Mouse (Mus musculus): ENCODE results near the gene C1ql4. TPM values are rescaled to one million over a fixed set of nuclear protein-coding genes. Genes with fewer than 3 reads are reported as not detected.
A peak's percentile ranks its signal among the peaks of the same experiment; 100 is the strongest.

The C1ql4 gene
- total RNA-seq, 2 experiments from 2014 or later = not detected

DNA sequence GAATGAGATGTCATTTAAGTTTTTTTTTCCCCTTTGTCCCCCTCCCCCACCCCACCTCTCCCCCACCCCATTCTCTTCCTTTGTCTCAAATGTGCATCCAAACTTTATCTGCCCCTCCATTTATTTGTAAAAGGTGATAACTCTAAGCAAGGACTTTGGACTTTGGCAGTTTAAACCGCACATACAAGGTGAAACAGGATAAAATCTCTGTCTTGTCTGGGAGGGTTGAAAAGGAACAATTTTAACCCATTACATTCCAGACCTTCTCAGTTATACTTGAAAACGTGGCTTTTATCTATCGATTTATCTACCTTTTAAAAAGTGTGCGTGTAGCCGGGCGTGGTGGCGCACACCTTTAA lies 27.4 kb upstream of the C1ql4 start:
- DNase-seq (ENCODE audit: extremely low spot score in 1 of 2, low spot score in 2 of 2) = no peak
- intact Hi-C loops (cut with DNase I) = no loop called here
- Histone ChIP-seq H3K27ac (no peak overlapping the region), H3K4me3 (no peak overlapping the region)
- TF ChIP-seq CTCF (IDR thresholded peaks at IDR 0.05) = no peak

DNA sequence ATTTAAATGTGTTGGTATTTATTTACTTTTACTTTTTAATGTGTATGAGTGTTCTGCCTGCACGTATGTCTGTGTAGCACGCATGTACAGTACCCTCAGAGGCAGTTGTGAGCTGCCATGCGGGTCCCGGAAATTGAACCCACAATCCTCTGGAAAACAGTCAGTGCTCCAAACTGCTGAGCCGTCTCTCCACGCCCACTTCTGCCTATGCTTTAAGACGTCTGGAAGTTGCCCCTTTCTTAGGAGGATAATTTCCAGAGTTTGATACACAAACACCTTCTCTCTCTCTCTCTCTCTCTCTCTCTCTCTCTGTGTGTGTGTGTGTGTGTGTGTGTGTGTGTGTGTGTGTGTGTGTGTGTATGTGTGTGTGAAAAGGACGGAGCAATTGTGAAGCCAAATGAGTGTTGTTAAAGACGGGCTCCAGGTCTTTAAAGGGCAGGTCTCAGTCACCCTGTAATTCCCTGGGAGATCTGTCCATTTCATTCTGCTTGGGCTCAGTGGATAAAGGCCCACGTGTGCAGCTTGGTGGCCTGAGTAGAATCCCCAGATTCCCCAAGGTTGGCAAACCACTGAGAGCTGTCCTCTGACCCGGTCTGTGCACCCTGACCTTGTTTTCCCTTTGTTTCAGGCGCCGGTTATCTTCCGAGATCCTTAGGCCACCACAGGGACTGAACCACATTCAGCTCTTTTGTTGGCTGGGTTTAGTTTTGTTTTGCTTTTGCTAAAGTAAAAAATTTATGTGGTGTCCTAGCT lies 26.9 kb upstream of the C1ql4 start:
- Histone ChIP-seq H3K27ac (no peak overlapping the region), H3K4me3 (no peak overlapping the region)
- intact Hi-C loops (cut with DNase I) = no loop called here
- DNase-seq (ENCODE audit: extremely low spot score in 1 of 2, low spot score in 2 of 2) = no peak
- no peak for TF ChIP-seq CTCF (IDR thresholded peaks at IDR 0.05)

DNA sequence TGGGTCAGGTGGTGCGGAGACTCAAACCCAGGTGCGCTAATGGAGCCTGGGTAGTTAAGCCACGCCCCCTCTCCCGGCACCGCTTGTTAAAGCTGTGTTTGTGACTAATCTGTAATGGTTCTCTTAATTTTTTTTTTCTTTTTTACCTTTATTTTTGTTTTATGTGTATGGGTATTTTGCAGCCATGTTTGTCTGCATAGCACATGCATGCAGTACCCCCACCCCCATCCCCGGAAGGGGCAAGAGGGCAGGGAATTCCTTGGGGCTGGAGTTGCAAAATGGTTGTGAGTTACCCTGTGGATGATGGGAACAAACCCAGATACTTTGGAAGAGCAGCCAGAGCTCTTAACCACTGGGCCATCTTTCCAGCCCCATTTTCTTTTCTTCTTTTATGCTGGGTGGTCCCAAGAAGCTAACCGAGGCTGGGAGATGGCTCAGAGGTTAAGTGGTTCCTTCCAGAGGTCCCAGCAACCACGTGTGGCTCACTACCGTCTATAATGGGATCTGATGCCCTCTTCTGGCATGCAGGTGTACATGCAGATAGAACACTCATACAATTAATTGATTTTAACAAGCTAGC lies 25.9 kb upstream of the C1ql4 start:
- no peak for DNase-seq (ENCODE audit: extremely low spot score in 1 of 2, low spot score in 2 of 2)
- H3K4me3 ChIP-seq = no peak overlapping the region
- intact Hi-C loops (cut with DNase I) = no loop called here
- TF ChIP-seq CTCF (IDR thresholded peaks at IDR 0.05) = peak; percentile 48
- H3K27ac ChIP-seq = no peak overlapping the region

DNA sequence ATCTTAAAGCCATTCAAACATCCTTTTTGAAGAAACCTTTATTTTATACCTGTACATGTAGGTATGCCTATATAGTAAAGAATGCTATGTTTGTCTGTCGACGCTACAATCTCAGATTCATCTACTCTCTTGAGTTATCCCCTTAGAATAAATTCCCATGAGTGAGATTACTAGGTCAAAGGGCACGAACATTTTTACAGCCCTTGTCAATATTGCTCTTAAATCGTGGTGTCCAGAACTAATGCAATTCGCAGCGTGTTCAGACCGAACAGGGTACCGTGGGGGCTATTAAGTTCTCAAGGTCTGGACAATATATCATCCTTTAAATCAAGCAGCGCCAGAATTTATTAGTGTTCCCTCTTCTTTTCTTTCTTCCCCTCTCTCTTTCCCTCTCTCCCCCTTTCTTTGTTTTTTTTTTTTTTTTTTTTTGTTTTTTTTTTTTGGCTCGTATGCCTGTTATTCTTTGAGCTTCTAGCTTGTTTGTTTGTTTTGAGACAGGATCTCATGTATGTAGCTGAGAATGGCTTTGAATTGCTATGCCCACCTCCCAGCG lies 25.3 kb upstream of the C1ql4 start:
- intact Hi-C loops (cut with DNase I) = no loop called here

DNA sequence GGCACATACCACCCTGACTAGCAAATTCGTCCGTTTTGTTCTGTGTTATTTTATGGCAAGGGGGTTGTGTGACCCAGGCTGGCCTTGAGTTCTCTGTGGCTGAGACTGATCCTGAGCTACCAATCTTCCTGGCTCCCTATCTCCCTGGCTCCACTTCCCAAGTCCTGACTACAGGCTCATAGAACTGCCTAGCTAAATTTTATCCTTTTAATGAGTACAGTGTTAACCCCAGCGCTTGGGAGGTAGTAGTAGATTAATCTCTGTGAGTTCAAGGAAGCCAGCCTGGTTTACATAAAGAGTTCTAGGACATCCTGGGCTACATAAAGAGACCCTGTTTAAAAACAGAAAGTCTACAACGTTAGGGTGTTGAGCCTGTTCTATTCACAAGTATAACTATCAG lies 24.2 kb upstream of the C1ql4 start:
- no peak for TF ChIP-seq CTCF (IDR thresholded peaks at IDR 0.05)
- DNase-seq (ENCODE audit: extremely low spot score in 1 of 2, low spot score in 2 of 2) = no peak
- Histone ChIP-seq H3K4me3 (no peak overlapping the region), H3K27ac (no peak overlapping the region)
- intact Hi-C loops (cut with DNase I) = no loop called here

More for the DNA sequence above, 25.3 kb upstream of the C1ql4 start:
- H3K4me3 ChIP-seq = no peak overlapping the region
- no peak overlapping the region for H3K27ac ChIP-seq
- DNase-seq (ENCODE audit: extremely low spot score in 1 of 2, low spot score in 2 of 2) = no peak
- no peak for TF ChIP-seq CTCF (IDR thresholded peaks at IDR 0.05)

DNA sequence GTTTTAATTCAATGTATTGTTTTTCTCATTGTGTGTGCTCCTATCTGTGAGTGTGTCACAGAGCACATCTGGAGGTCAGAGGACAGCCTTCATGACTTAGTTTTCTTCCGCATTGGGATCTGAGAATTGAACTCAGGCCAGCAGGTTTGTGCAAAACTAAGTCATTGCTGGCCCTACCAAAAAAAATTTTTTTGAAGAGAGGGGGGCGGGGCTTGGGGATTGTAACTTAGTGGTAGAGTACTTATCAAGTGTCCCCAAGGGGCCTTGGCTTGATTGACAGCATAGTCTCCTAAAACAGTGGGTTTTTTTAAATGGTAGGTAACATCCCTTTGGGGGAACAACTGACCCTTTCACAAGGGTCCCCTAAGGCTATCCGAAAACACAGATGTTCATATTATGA lies 23.5 kb upstream of the C1ql4 start:
- intact Hi-C loops (cut with DNase I) = no loop called here
- H3K4me3 ChIP-seq = no peak overlapping the region
- H3K27ac ChIP-seq = no peak overlapping the region
- no peak for TF ChIP-seq CTCF (IDR thresholded peaks at IDR 0.05)
- no peak for DNase-seq (ENCODE audit: extremely low spot score in 1 of 2, low spot score in 2 of 2)

DNA sequence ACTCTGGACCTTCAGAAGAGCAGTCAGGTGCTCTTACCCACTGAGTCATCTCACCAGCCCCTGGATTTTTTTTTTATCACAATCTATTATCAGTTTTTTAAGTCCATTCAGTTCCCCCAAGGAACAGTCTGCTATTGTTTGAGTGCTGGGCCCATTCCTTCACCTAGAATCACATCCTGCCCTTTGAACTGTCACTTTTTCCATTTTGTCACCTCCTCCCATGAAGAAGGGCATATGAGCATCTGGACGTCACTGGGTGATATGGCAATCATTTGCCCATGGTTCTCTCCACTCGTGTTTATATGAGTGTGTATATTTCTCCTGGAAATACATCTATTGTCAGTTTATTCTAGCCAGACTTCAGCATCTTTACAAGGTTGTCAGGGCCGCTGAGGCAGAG lies 20.2 kb upstream of the C1ql4 start:
- no peak for TF ChIP-seq CTCF (IDR thresholded peaks at IDR 0.05)
- H3K4me3 ChIP-seq = no peak overlapping the region
- H3K27ac ChIP-seq = no peak overlapping the region
- DNase-seq (ENCODE audit: extremely low spot score in 1 of 2, low spot score in 2 of 2) = no peak
- intact Hi-C loops (cut with DNase I) = no loop called here

DNA sequence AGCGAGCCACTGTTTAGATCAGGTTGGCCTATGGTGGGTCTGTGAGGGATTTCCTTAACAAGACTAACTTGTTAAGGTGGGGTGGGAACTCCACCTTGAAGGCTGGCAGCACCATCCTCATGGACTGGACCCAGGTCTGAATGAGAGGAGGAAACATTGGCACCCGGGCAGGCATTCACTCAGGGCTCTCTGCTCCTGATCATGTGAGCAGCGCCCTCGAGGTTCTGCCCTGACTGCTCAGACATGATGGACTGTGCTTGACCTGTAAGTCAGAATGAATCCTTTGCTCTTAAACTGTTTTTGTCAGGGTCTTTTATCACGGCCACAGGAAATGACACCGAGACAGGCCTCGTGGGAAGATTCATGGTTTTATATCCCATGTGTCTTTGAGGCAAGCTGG lies 17.6 kb upstream of the C1ql4 start:
- TF ChIP-seq CTCF (IDR thresholded peaks at IDR 0.05) = no peak
- DNase-seq (ENCODE audit: extremely low spot score in 1 of 2, low spot score in 2 of 2) = no peak
- Histone ChIP-seq H3K4me3 (no peak overlapping the region), H3K27ac (no peak overlapping the region)
- intact Hi-C loops (cut with DNase I) = no loop called here

DNA sequence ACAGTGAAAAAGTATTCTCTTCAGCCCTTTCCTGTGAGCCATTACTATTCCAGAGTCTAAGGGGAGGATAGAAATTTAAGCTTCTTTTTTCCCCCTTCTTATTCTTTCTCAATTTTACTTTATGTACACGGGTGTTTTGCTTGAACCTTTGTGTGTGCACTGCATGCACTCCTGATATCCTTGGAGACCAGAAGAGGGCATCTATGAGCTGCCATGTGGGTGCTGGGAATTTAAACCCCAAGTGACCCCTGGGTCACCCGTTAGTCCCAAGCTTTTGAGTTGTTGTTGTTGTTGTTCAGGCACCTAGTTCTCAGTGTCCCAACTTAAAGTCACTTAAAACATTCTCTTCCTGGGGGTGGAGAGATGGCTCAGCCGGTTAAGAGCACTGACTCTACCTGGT lies 12.4 kb upstream of the C1ql4 start:
- TF ChIP-seq CTCF (IDR thresholded peaks at IDR 0.05) = no peak; the same call in none of the 2 replicates
- intact Hi-C loops (cut with DNase I) = loop anchor here (5.0 kb wide), 1 partner anchor 48 kb away; no protein-coding TSS in a partner anchor
- no peak for DNase-seq (ENCODE audit: extremely low spot score in 1 of 2, low spot score in 2 of 2)
- H3K27ac ChIP-seq = no peak overlapping the region
- no peak overlapping the region for H3K4me3 ChIP-seq

DNA sequence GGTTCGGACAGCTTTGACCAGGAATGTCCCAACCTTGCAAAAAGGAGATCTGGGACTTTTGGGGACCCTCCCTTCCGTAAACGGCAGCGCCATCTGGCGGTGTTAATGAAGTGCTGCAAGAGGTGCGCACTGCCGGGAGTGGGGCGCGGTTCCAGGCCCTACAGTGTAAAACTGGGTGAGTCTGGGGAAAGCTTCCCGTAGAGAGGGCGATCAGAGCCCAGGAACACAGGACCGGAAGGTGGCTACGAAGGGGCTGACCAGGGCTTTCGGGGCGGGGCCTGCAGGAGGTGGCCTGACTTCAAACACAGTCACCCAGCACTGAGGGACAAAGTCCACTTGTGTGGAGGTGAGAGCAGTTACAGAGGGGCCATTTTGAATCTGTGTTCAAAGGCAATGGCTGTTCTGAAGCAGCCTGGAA lies 11.5 kb upstream of the C1ql4 start:
- peak; percentile 84 for TF ChIP-seq CTCF (IDR thresholded peaks at IDR 0.05)
- Histone ChIP-seq H3K4me3 (no peak overlapping the region), H3K27ac (no peak overlapping the region)
- DNase-seq (ENCODE audit: extremely low spot score in 1 of 2, low spot score in 2 of 2) = peak; percentile 26 to 44
- intact Hi-C loops (cut with DNase I) = loop anchor here (5.0 kb wide), 1 partner anchor 47 kb away; no protein-coding TSS in a partner anchor

DNA sequence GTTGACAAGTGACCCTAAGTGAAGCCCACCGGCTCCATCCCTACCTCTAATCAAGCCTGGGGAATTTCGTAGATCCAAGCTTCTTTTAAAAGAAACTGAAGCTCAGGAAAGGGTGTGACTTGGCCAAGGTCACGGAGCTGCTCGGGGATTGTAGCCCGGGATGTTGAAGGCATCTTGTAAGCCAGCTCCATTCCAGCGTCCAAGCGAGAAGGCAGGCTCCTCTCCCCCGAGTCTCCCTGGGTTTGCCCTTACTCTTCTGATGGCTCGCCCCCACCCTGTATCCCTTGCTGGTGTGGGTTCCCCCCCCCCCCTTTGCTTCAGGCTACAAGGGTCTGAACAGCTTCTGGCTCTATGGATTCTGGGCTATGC lies 10.9 kb upstream of the C1ql4 start:
- H3K4me3 ChIP-seq = no peak overlapping the region
- no peak for DNase-seq (ENCODE audit: extremely low spot score in 1 of 2, low spot score in 2 of 2)

DNA sequence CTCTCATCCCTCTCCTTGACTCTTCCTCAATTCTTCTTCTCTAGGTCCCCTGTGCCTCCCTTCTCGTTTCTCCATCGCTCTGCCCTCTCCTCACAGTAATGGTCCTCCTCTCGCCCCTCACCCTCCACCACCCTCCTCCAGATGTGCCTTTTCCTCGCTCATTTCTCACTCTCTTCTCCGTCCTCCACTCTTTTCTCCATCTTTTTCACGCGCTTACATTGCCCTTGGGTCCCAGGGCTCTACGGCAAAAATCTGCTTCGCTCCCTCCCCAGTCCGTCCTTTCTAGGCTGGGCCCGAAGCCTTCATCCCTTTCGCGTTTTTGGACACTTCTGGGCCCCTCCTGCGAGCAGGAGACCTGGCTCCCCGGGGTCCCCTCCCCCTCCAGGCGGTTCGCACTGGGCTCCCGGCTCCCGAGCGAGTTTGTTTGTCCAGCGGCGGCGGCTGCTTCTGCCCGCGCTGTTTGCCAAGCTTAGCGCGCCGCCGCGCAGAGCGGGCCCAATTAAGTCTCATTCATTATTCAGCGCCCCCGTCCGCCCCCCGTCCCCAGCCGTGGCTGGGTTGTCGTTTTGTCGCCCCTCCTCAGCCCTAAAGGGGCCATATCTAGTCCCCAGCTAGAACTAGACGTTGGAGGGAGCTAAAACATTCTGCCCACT lies 10.3 kb upstream of the C1ql4 start:
- Histone ChIP-seq H3K27ac (no peak overlapping the region), H3K4me3 (peak overlapping the region; percentile 36)
- TF ChIP-seq CTCF (IDR thresholded peaks at IDR 0.05) = no peak
- intact Hi-C loops (cut with DNase I) = loop anchor here (5.0 kb wide), 1 partner anchor 46 kb away; no protein-coding TSS in a partner anchor
- DNase-seq (ENCODE audit: extremely low spot score in 1 of 2, low spot score in 2 of 2) = no peak

More for the DNA sequence above, 10.9 kb upstream of the C1ql4 start:
- intact Hi-C loops (cut with DNase I) = loop anchor here (5.0 kb wide), 1 partner anchor 46 kb away; no protein-coding TSS in a partner anchor
- no peak overlapping the region for H3K27ac ChIP-seq
- TF ChIP-seq CTCF (IDR thresholded peaks at IDR 0.05) = no peak

Measured in left cerebral cortex, adult 2 months (tissue).